Mouse (Mus musculus) hindbrain, embryonic 13.5 days (tissue): Measurements from ENCODE around the gene Myadml2. TPM values are rescaled to one million over a fixed set of nuclear protein-coding genes. Genes with fewer than 3 reads are reported as not detected.
A peak's percentile ranks its signal among the peaks of the same experiment; 100 is the strongest.

Experiments
- ATAC-seq: fragments of 200-750 bp; cut with Nextera tagmentation; 2 replicates; pipeline ENCODE4 v1.8.0; 2017; ENCODE audit warnings: moderate TSS enrichment; ENCODE audit not compliant: low FRiP score
- H3K27ac ChIP-seq: fragments of 300-500 bp; sonication (generic); 2 replicates; pipeline ENCODE4 v1.5.1; 2015; ENCODE audit warnings: inconsistent platforms, mild to moderate bottlenecking, moderate library complexity
- H3K27me3 ChIP-seq: fragments of 300-500 bp; sonication (generic); 2 replicates; pipeline ENCODE4 v1.6.1; 2015; ENCODE audit warnings: mild to moderate bottlenecking, inconsistent platforms
- H3K36me3 ChIP-seq: fragments of 300-500 bp; sonication (generic); 2 replicates; pipeline ENCODE4 v1.6.1; 2015; ENCODE audit warnings: mild to moderate bottlenecking, inconsistent platforms
- H3K4me1 ChIP-seq: fragments of 300-500 bp; sonication (generic); replicated peaks from 2 replicates; pipeline ENCODE4 v1.6.1; 2015; ENCODE audit warnings: inconsistent platforms
- H3K4me2 ChIP-seq: fragments of 300-500 bp; sonication (generic); 2 replicates; pipeline ENCODE4 v1.6.1; 2015; ENCODE audit warnings: inconsistent platforms, mild to moderate bottlenecking, moderate library complexity
- H3K4me3 ChIP-seq: fragments of 300-500 bp; sonication (generic); 2 replicates; pipeline ENCODE4 v1.5.1; 2015; ENCODE audit warnings: mild to moderate bottlenecking, inconsistent platforms
- H3K9ac ChIP-seq: fragments of 300-500 bp; sonication (generic); 2 replicates; pipeline ENCODE4 v1.6.1; 2015; ENCODE audit warnings: mild to moderate bottlenecking, inconsistent platforms
- H3K9me3 ChIP-seq: fragments of 300-500 bp; sonication (generic); 2 replicates; pipeline ENCODE4 v1.6.1; 2016; ENCODE audit warnings: inconsistent platforms
- WGBS: fragments of 180-500 bp; shearing (Covaris S2); methylation state at CpG from one replicate; pipeline ENCODE4 v1.1.7; 2015; 5-methylcytosine and 5-hydroxymethylcytosine counted together
- polyA plus RNA-seq: library from polyadenylated mRNA; unstranded; fragments of >200 nt; fragmentation: Nextera tagmentation; extraction: Ambion mirVana; gene quantifications from 2 replicates; pipeline ENCODE4 v1.2.1, GENCODE M21; 2015

Gene Myadml2
- polyA plus RNA-seq, 1 experiment from 2014 or later = 0.77 TPM

- peak within 1 kb of the TSS; percentile 92 for H3K27ac ChIP-seq
- no peaks in the 10 kb centered on the region for H3K9me3 ChIP-seq
- H3K4me3 ChIP-seq = peak within 1 kb of the TSS; percentile 94
- peaks cover 12% of the 10 kb centered on the region for H3K36me3 ChIP-seq
- peak within 1 kb of the TSS; percentile 86 for H3K4me2 ChIP-seq
- ATAC-seq = peak; percentile 87
- peaks cover 43% of the 10 kb centered on the region for H3K4me1 ChIP-seq
- no peaks in the 10 kb centered on the region for H3K27me3 ChIP-seq
- peak within 1 kb of the TSS; percentile 95 for H3K9ac ChIP-seq
- WGBS = 10% methylated on average over 58 of the region's 58 CpGs
Measured at GRCm38 (mm10) chr11:120633520-120634343, 14.2 kb downstream of the Myadml2 start, which contains the start of gene Mafg. Gene Mafg, minus strand, starts transcription at chr11:120633600.

GRCm38 (mm10) chr11:120632559-120633519, 15.1 kb downstream of the Myadml2 start:
- Histone ChIP-seq H3K27ac (peak overlapping the region; percentile 92), H3K9me3 (no peaks in the 10 kb centered on the region), H3K4me1 (peaks cover 43% of the 10 kb centered on the region), H3K27me3 (no peaks in the 10 kb centered on the region), H3K9ac (peak overlapping the region; percentile 95), H3K4me3 (peak overlapping the region; percentile 94), H3K36me3 (peaks cover 15% of the 10 kb centered on the region), H3K4me2 (peak overlapping the region; percentile 86)
- under 1% methylated on average over 106 of the region's 116 CpGs for WGBS
- peak; percentile 87 for ATAC-seq

GRCm38 (mm10) chr11:120631726-120632448, 16.1 kb downstream of the Myadml2 start:
- no peak for ATAC-seq
- Histone ChIP-seq H3K27me3 (no peaks in the 10 kb centered on the region), H3K4me3 (peak overlapping the region; percentile 94), H3K4me1 (peaks cover 43% of the 10 kb centered on the region), H3K4me2 (peak overlapping the region; percentile 86), H3K9me3 (no peaks in the 10 kb centered on the region), H3K27ac (peak overlapping the region; percentile 92; the same call in 1 of the 2 replicates), H3K9ac (peak overlapping the region; percentile 95), H3K36me3 (peaks cover 24% of the 10 kb centered on the region)
- WGBS = 69% methylated on average over 4 of the region's 4 CpGs

- Histone ChIP-seq H3K4me3 (peak overlapping the region; percentile 94; the same call in 1 of the 2 replicates), H3K4me2 (peak overlapping the region; percentile 86), H3K27me3 (no peaks in the 10 kb centered on the region), H3K9me3 (no peaks in the 10 kb centered on the region), H3K9ac (peak overlapping the region; percentile 95), H3K4me1 (peaks cover 43% of the 10 kb centered on the region), H3K36me3 (peaks cover 31% of the 10 kb centered on the region), H3K27ac (peak overlapping the region; percentile 64; the same call in 1 of the 2 replicates)
- ATAC-seq = no peak
- 54% methylated on average over 7 of the region's 7 CpGs for WGBS
Measured at GRCm38 (mm10) chr11:120630881-120631725, 16.9 kb downstream of the Myadml2 start.

GRCm38 (mm10) chr11:120630401-120630871, 17.5 kb downstream of the Myadml2 start:
- peaks cover 32% of the 10 kb centered on the region for H3K36me3 ChIP-seq
- H3K27ac ChIP-seq = peak overlapping the region; percentile 64
- H3K4me1 ChIP-seq = peaks cover 47% of the 10 kb centered on the region
- 43% methylated on average over 5 of the region's 5 CpGs for WGBS
- H3K9ac ChIP-seq = peak overlapping the region; percentile 63
- no peaks in the 10 kb centered on the region for H3K27me3 ChIP-seq
- ATAC-seq = no peak
- peak overlapping the region; percentile 8; the same call in 1 of the 2 replicates for H3K4me3 ChIP-seq
- H3K9me3 ChIP-seq = no peaks in the 10 kb centered on the region
- H3K4me2 ChIP-seq = peak overlapping the region; percentile 26

- peak overlapping the region; percentile 26 for H3K4me2 ChIP-seq
- peak overlapping the region; percentile 64 for H3K27ac ChIP-seq
- H3K9ac ChIP-seq = peak overlapping the region; percentile 63
- H3K4me1 ChIP-seq = peaks cover 52% of the 10 kb centered on the region
- no peak for ATAC-seq
- H3K36me3 ChIP-seq = peaks cover 32% of the 10 kb centered on the region
- H3K9me3 ChIP-seq = no peaks in the 10 kb centered on the region
- H3K27me3 ChIP-seq = no peaks in the 10 kb centered on the region
- 41% methylated on average over 7 of the region's 7 CpGs for WGBS
- H3K4me3 ChIP-seq = no peak overlapping the region
Measured at GRCm38 (mm10) chr11:120629911-120630310, 18.0 kb downstream of the Myadml2 start.

GRCm38 (mm10) chr11:120629341-120629730, 18.6 kb downstream of the Myadml2 start:
- Histone ChIP-seq H3K36me3 (peaks cover 32% of the 10 kb centered on the region), H3K4me2 (peak overlapping the region; percentile 26), H3K4me1 (peaks cover 50% of the 10 kb centered on the region), H3K4me3 (no peak overlapping the region), H3K27ac (0 out of 2 replicates have a peak overlapping the region, but pooled peaks have one; percentile 64), H3K27me3 (no peaks in the 10 kb centered on the region), H3K9ac (0 out of 2 replicates have a peak overlapping the region, but pooled peaks have one; percentile 63), H3K9me3 (no peaks in the 10 kb centered on the region)
- no peak for ATAC-seq
- 73% methylated on average over 23 of the region's 23 CpGs for WGBS

GRCm38 (mm10) chr11:120628601-120629340, 19.2 kb downstream of the Myadml2 start:
- H3K4me2 ChIP-seq = no peak overlapping the region
- no peak overlapping the region for H3K9ac ChIP-seq
- no peak overlapping the region for H3K27ac ChIP-seq
- ATAC-seq = no peak
- 94% methylated on average over 23 of the region's 23 CpGs for WGBS
- no peaks in the 10 kb centered on the region for H3K9me3 ChIP-seq
- no peaks in the 10 kb centered on the region for H3K27me3 ChIP-seq
- H3K4me1 ChIP-seq = peaks cover 50% of the 10 kb centered on the region
- no peak overlapping the region for H3K4me3 ChIP-seq
- H3K36me3 ChIP-seq = peaks cover 32% of the 10 kb centered on the region

- no peaks in the 10 kb centered on the region for H3K9me3 ChIP-seq
- H3K27me3 ChIP-seq = no peaks in the 10 kb centered on the region
- peaks cover 55% of the 10 kb centered on the region for H3K4me1 ChIP-seq
- no peak overlapping the region for H3K27ac ChIP-seq
- 80% methylated on average over 22 of the region's 22 CpGs for WGBS
- H3K9ac ChIP-seq = no peak overlapping the region
- no peak overlapping the region for H3K4me2 ChIP-seq
- H3K4me3 ChIP-seq = no peak overlapping the region
- no peak for ATAC-seq
- H3K36me3 ChIP-seq = peaks cover 40% of the 10 kb centered on the region
Measured at GRCm38 (mm10) chr11:120627468-120628300, 20.3 kb downstream of the Myadml2 start.
